Comparison of ENCODE assay signal across 8 mouse cellular contexts in the genomic region with DNA sequence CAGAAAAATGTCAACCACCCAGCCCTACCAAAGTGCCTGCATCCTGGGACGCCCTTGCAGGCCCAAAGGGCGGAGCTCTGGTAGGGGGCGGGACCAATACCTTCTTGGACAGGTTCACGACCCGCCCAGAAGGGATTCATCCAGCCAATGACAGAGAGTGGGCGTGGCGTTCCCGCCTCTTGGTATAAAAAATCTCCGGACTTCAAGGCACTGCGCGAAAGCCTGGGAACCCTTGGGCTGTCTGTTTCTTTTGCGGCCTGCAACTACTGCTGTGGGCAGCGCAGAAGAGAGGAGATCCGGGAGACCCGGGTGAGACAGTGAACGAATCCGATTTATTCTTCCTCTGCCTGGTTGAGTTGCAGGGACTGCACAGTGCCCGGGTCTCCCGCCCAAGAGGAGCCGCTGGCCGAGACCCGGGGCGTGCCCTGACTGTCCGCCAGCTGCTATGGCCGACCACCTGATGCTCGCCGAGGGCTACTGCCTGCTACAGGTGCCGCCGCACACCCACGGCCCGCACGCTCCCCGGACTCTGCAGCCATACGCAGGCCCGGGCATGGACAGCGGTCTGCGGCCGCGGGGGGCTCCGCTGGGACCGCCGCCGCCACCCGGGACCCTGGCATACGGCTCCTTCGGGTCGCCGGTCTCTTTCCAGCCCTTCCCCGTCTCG. TPM values are rescaled to one million over a fixed set of nuclear protein-coding genes. Genes with fewer than 3 reads are reported as not detected.
DNase-seq lines count a peak whose midpoint lies in the region; ATAC-seq lines count a peak whose summit lies in the region.

A gene (plus strand): TSS at position 215 of the 667 bp plus-strand sequence.

- under 1% methylated on average over 50 of the region's 50 CpGs for WGBS in heart, embryonic 12.5 days
- WGBS in kidney, embryonic 16.5 days: under 1% methylated on average over 37 of the region's 50 CpGs

- H3K4me1 ChIP-seq in heart, embryonic 12.5 days (replicated peaks): peaks cover 34% of the 10 kb centered on the region
- H3K4me1 ChIP-seq in kidney, embryonic 16.5 days (ENCODE audit: insufficient read depth, low read length): peaks cover 18% of the 10 kb centered on the region

- ATAC-seq in heart, embryonic 12.5 days (ENCODE audit: insufficient number of reproducible peaks, low FRiP score): peak; percentile 91
- ATAC-seq in kidney, embryonic 16.5 days (ENCODE audit: low FRiP score, low TSS enrichment): peak; percentile 95
- ATAC-seq in monocyte, adult 5-6 weeks (replicated peaks; ENCODE audit: insufficient number of reproducible peaks, low FRiP score, low TSS enrichment, poor library complexity, severe bottlenecking): peak; percentile 86

- peak within 1 kb of the TSS; percentile 100 for H3K4me2 ChIP-seq in heart, embryonic 12.5 days
- H3K4me2 ChIP-seq in kidney, embryonic 16.5 days (replicated peaks; ENCODE audit: low read depth, low read length): peak within 1 kb of the TSS; percentile 100

- H3K27ac ChIP-seq in heart, embryonic 12.5 days (ENCODE audit: poor library complexity, severe bottlenecking): peak within 1 kb of the TSS; percentile 93
- peak within 1 kb of the TSS; percentile 54; the same call in 1 of the 2 replicates for H3K27ac ChIP-seq in kidney, embryonic 16.5 days (ENCODE audit: low read length)

- no peaks in the 10 kb centered on the region for H3K36me3 ChIP-seq in heart, embryonic 12.5 days
- no peaks in the 10 kb centered on the region for H3K36me3 ChIP-seq in kidney, embryonic 16.5 days (ENCODE audit: insufficient read depth, low read length)

- peak; percentile 90 for DNase-seq in CD4-positive helper T cell, adult 2 months (ENCODE audit: low read depth, low spot score)
- peak; percentile 100 for DNase-seq in c-Kit-negative CD71-positive TER-119-positive erythroid progenitor cells, embryonic 14.5 days (ENCODE audit: low read depth, low spot score)
- peak; percentile 61 for DNase-seq in fat pad, adult 2 months (ENCODE audit: extremely low read depth, low read depth, low spot score)
- peak; percentile 100 for DNase-seq in liver
- peak; percentile 95 to 97 for DNase-seq in spleen, postnatal 4 days (ENCODE audit: low spot score in 2 of 2)

- peak within 1 kb of the TSS; percentile 88 for H3K4me3 ChIP-seq in heart, embryonic 12.5 days
- peak within 1 kb of the TSS; percentile 66 for H3K4me3 ChIP-seq in kidney, embryonic 16.5 days (ENCODE audit: low read length)

- H3K9ac ChIP-seq in heart, embryonic 12.5 days: peak within 1 kb of the TSS; percentile 91
- peak within 1 kb of the TSS; percentile 76 for H3K9ac ChIP-seq in kidney, embryonic 16.5 days (replicated peaks; ENCODE audit: low read length)

- H3K27me3 ChIP-seq in heart, embryonic 12.5 days (replicated peaks): peaks cover 19% of the 10 kb centered on the region
- peaks cover 9% of the 10 kb centered on the region; the same call in 1 of the 2 replicates for H3K27me3 ChIP-seq in kidney, embryonic 16.5 days (ENCODE audit: insufficient read depth, low read length)

- H3K9me3 ChIP-seq in heart, embryonic 12.5 days (replicated peaks): 0 out of 2 replicates have a peak, but pooled peaks cover 3% of the 10 kb centered on the region
- H3K9me3 ChIP-seq in kidney, embryonic 16.5 days (ENCODE audit: low read length): no peaks in the 10 kb centered on the region

RNA-seq across cellular contexts. Expression of the gene that starts here (rescaled TPM):
- 41.2 and 43.6 TPM in 2 replicates for polyA plus RNA-seq in heart, embryonic 12.5 days (2016; fragmentation: Nextera tagmentation; extraction: Ambion mirVana)
- 10.6 and 13.1 TPM in 2 replicates for polyA plus RNA-seq in kidney, embryonic 16.5 days (2015; fragmentation: Nextera tagmentation; extraction: Ambion mirVana)
- total RNA-seq in monocyte, adult 5-6 weeks (2017): 2.3 to 15.8 TPM (median 14.1 TPM) in 3 replicates

Comparison
In these comparisons a context has a peak if more than half of its experiments do, and no peak if none do; other contexts are left out.
1. Peak in every context shown above with its lines: DNase-seq, ATAC-seq, H3K4me3 ChIP-seq and H3K27ac ChIP-seq.